Mouse (Mus musculus) cortical plate, adult 2 months (tissue): ENCODE data around the gene Cdc42se2.

ENCODE experiments used
- CTCF ChIP-seq: fragments of 200-500 bp; IDR thresholded peaks from 2 replicates; pipeline ENCODE4 v1.5.1; 2011; ENCODE audit warnings: mild to moderate bottlenecking, control low read depth, low read length; ENCODE audit not compliant: insufficient read depth; ENCODE audit errors: extremely low read depth
- POLR2A ChIP-seq: fragments of 200-500 bp; IDR thresholded peaks from 2 replicates; pipeline ENCODE4 v1.6.1; 2011; ENCODE audit warnings: mild to moderate bottlenecking, low read length, control low read depth; ENCODE audit not compliant: insufficient read depth; ENCODE audit errors: extremely low read depth

DNA sequence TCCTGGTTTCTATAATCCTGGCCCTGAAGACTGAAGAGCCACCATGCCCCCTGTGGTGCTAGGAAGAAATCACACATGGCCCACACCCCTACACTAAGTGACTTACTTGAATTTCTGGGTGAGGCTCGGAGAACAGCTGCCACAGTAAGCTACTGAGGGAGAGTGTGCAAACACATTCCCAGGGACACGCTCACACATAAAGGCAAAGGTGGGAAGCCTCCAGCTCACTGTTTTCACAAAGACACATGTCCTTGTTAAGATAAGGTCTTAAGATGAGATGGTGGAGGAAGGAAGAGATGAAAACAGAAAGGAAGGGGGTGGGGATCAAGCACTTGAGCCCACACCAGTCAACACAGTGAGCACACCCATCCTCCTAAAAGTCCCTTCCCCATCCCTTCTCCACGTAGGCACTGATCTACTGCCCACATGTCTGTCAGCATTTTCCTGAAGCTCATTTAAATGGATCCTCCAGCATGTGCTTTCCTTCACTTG is 60.9 kb downstream of the Cdc42se2 start:
- no peak for TF ChIP-seq POLR2A
- 0 out of 2 replicates have a peak, but pooled peaks have one; percentile 12 for TF ChIP-seq CTCF
